Mouse (Mus musculus) gastrocnemius, postnatal 4 days (tissue): Measurements from ENCODE around the gene BC035044. TPM values are rescaled to one million over a fixed set of nuclear protein-coding genes. Genes with fewer than 3 reads are reported as not detected.
A peak's percentile ranks its signal among the peaks of the same experiment; 100 is the strongest.
"Not testable (repeated sequence)": the region's sequence is repeated elsewhere in the genome, so short reads cannot be mapped to it uniquely, and the experiment has no call there.

Experiments
- DNase-seq, 2 experiments: peaks; one replicate each; pipeline ENCODE4 v3.0.0; 2021 to 2022; ENCODE audit warnings: low spot score in 2 of 2, mixed read lengths in 2 of 2
- microRNA-seq: library from miRNA; unstranded; fragments of <30 nt; microRNA quantifications from one replicate; pipeline ENCODE4 v1.2.0, GENCODE M21; 2021
- total RNA-seq, 2 experiments: library from RNA; stranded (reverse); gene quantifications; 2 replicates each; pipeline ENCODE4 v1.2.3; 2021

BC035044 gene
- total RNA-seq, 2 experiments from 2014 or later = 0.34 TPM

- DNase-seq = no peak
These were observed 54.6 kb downstream of the BC035044 start for GRCm38 (mm10) chr6:128836191-128836954.

- no peak for DNase-seq
These were observed 55.4 kb downstream of the BC035044 start for GRCm38 (mm10) chr6:128835571-128835970.

DNA sequence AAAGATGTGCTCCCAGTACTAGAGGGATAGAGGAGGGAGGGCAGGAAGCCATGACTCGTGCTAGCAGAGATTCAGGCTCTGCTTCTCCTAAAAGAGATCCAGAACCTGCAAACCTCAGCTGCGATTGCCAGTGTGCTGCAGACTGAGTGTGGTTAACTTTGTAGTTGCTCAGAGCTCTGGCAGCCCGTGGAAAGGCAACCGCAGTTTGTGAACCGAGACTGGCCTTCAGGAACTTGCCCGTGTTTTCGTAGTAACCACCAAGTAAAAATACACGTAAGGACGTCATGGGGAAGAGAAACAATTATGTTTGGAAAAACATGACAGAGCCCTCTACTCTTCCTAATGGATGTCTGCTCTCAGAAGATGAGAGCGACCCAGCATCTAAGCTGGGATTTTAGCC lies 57.9 kb downstream of the BC035044 start:
- DNase-seq = no peak

DNA sequence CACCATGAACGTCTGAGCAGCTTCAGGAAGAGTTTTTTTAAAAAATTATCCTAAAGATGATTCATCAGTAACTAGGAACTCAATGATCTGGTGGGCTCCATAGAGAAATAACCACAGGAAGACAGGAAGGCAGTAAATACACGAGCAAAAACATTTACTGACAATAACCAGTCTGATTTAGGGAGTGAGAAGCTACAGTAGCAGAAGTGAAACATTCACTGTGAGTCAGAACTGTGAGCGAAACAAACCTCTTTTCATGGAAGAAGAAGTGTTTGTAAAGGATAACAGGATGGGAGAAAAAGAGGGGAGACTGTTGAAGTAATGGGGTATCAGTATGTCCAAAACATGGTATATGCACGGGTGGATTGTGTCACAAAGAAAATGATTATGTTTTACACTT lies 61.1 kb downstream of the BC035044 start:
- DNase-seq = no peak

- no peak for DNase-seq
These were observed 64.1 kb downstream of the BC035044 start for GRCm38 (mm10) chr6:128826781-128827180.

DNA sequence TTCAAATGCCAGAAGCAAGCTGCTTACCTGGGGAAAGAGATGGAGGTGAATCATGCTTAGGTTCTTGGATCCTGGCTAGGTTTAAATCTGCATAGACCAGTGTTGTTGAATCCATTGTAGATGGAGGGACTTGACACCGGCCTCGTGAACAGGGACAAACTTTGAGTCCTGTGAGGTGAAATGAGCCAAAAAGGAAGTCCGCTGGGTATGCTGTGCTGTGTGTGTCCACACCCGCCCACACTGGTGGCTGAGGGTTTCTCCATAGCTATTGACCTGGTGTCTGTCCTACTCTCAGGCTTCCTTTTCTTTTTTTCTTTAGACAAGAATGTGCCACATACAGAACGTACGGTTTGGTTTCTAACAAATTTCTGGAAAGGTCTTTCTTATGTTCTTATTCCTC lies 64.8 kb downstream of the BC035044 start, which contains the start of the genes Gm44511 and Klrb1b:
Gene Gm44511 (minus strand): TSS at position 184 of the 400 bp plus-strand sequence.
Gene Klrb1b (minus strand): TSS at position 200 of the 400 bp plus-strand sequence.
- no peak for DNase-seq

DNA sequence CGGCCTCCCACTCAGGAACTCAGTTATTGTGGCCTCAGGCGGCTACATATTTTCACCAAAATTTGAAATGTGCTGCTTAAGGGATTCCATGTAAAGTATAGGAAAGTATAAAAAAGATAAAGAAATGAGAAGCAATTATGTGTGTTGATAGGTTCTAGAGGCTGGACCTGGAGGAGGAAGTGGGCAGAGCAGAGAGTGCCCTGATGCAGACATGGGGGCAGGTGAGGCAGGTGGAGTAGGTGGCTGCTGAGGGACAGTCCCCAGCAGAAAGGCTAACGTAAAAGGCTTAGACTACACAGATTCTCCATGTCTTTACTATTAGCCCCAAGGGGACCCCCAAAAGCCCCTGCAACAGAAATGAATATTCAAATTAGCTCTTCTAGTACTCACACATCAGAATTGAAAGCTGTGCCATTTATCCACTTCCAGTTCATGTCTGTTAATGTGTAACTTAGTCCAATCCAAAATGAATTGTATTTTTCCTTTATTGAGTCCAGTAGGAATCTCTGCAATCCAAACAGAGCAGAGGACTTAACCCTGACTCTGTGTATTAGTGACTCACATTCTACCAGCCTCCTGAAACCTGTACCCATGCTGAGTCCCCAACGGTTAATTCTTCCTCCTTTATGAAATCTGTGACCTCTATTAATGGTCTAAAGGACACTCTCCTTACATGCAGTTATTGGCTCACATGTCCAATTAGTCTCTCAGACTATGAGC lies 72.7 kb downstream of the BC035044 start:
- DNase-seq = no peak

- DNase-seq = no peak
These were observed 82.4 kb downstream of the BC035044 start for GRCm38 (mm10) chr6:128808532-128808931.

- DNase-seq = no peak
These were observed 83.9 kb downstream of the BC035044 start for GRCm38 (mm10) chr6:128807021-128807420.

- peak in 1 of 2 experiments; percentile 60 for DNase-seq
These were observed 85.9 kb downstream of the BC035044 start for GRCm38 (mm10) chr6:128804823-128805640.

- peak; percentile 86 to 92 for DNase-seq
These were observed 87.7 kb downstream of the BC035044 start for GRCm38 (mm10) chr6:128802999-128803857.

- DNase-seq = no peak
These were observed 88.4 kb downstream of the BC035044 start for GRCm38 (mm10) chr6:128802557-128802956.

- DNase-seq = not testable (repeated sequence)
These were observed 90.2 kb downstream of the BC035044 start for GRCm38 (mm10) chr6:128800696-128801095.

- no peak for DNase-seq
These were observed 91.0 kb downstream of the BC035044 start for GRCm38 (mm10) chr6:128799896-128800270.

GRCm38 (mm10) chr6:128799144-128799895 lies 91.6 kb downstream of the BC035044 start:
- DNase-seq = peak; percentile 68 to 73

Small RNA genes lying within 50 kb of the gene (microRNA-seq; reads per million reads assigned to microRNA genes)
- gene Gm27336 = not detected

Other genes starting within 250 kb of the BC035044 start
- not detected for gene Clec2h, start 228.7 kb downstream of the BC035044 start, total RNA-seq
- not detected for gene Klrb1, start 168.1 kb downstream of the BC035044 start, total RNA-seq
- gene Klrb1c, start 101.9 kb downstream of the BC035044 start, total RNA-seq = under 1 TPM; 0.15 to 0.16 TPM
- not detected for gene Gm44511, start 64.8 kb downstream of the BC035044 start, total RNA-seq
- gene Klrb1b, start 64.8 kb downstream of the BC035044 start, total RNA-seq = not detected
- under 1 TPM in 1 of 2 experiments, not detected in 1; 0.21 TPM for gene Clec2i, start 3.5 kb downstream of the BC035044 start, total RNA-seq
- 1 to 10 TPM; 1.8 to 4.1 TPM for gene Clec2g, start 43.3 kb upstream of the BC035044 start, total RNA-seq
- not detected for gene Klrb1f, start 154.8 kb upstream of the BC035044 start, total RNA-seq
- under 1 TPM; 0.29 to 0.47 TPM for gene Clec2e, start 209.8 kb upstream of the BC035044 start, total RNA-seq